Mouse (Mus musculus) liver, embryonic 11.5 days (tissue): ENCODE results near the gene Inpp5e. TPM values are rescaled to one million over a fixed set of nuclear protein-coding genes. Genes with fewer than 3 reads are reported as not detected.
A peak's percentile ranks its signal among the peaks of the same experiment; 100 is the strongest.

Experiments used
- ATAC-seq: fragments of 200-750 bp; cut with Nextera tagmentation; replicated peaks from 2 replicates; pipeline ENCODE4 v1.8.0; 2017; ENCODE audit warnings: moderate number of reproducible peaks, mild to moderate bottlenecking, moderate TSS enrichment, moderate library complexity; ENCODE audit not compliant: low FRiP score
- DNase-seq: peaks from one replicate; pipeline ENCODE4 v3.0.0-alpha.2; 2017; ENCODE audit warnings: low spot score
- H3K27ac ChIP-seq: fragments of 300-500 bp; sonication (generic); 2 replicates; pipeline ENCODE4 v1.5.1; 2014; ENCODE audit warnings: mild to moderate bottlenecking, low read depth, low read length, control low read depth
- H3K27me3 ChIP-seq: fragments of 300-500 bp; sonication (generic); replicated peaks from 2 replicates; pipeline ENCODE4 v1.6.1; 2014; ENCODE audit warnings: low read length, mixed read lengths; ENCODE audit not compliant: control insufficient read depth, insufficient read depth
- H3K36me3 ChIP-seq: fragments of 300-500 bp; sonication (generic); 2 replicates; pipeline ENCODE4 v1.6.1; 2014; ENCODE audit warnings: mild to moderate bottlenecking, low read length, moderate library complexity, mixed read lengths; ENCODE audit not compliant: control insufficient read depth, insufficient read depth
- H3K4me1 ChIP-seq: fragments of 300-500 bp; sonication (generic); replicated peaks from 2 replicates; pipeline ENCODE4 v1.6.1; 2014; ENCODE audit warnings: low read length, mixed read lengths; ENCODE audit not compliant: control insufficient read depth, insufficient read depth
- H3K4me2 ChIP-seq: fragments of 300-500 bp; sonication (generic); 2 replicates; pipeline ENCODE4 v1.6.1; 2014; ENCODE audit warnings: mild to moderate bottlenecking, control low read depth, moderate library complexity
- H3K4me3 ChIP-seq: fragments of 300-500 bp; sonication (generic); 2 replicates; pipeline ENCODE4 v1.5.1; 2014; ENCODE audit warnings: low read depth, low read length, control low read depth
- H3K9ac ChIP-seq: fragments of 300-500 bp; sonication (generic); 2 replicates; pipeline ENCODE4 v1.6.1; 2014; ENCODE audit warnings: low read depth, low read length, control low read depth
- H3K9me3 ChIP-seq: fragments of 300-500 bp; sonication (generic); 2 replicates; pipeline ENCODE4 v1.6.1; 2016; ENCODE audit warnings: low read length, inconsistent platforms, mixed read lengths; ENCODE audit not compliant: control insufficient read depth
- WGBS: fragments of 180-500 bp; shearing (Covaris S2); extraction: QIAGEN DNeasy Blood & Tissue Kit; methylation state at CpG from one replicate; pipeline ENCODE4 v1.1.7; 2014; 5-methylcytosine and 5-hydroxymethylcytosine counted together
- polyA plus RNA-seq: library from polyadenylated mRNA; unstranded; fragments of >200 nt; fragmentation: Nextera tagmentation; extraction: Ambion mirVana; gene quantifications from 2 replicates; pipeline ENCODE4 v1.2.1, GENCODE M21; 2014

Inpp5e gene
- polyA plus RNA-seq, 1 experiment from 2014 or later = 17.7 TPM

GRCm38 (mm10) chr2:26403306-26403705 lies 5.7 kb downstream of the Inpp5e start:
- ATAC-seq = no peak
- H3K4me2 ChIP-seq = no peak overlapping the region
- no peaks in the 10 kb centered on the region for H3K9me3 ChIP-seq
- H3K4me3 ChIP-seq = no peak overlapping the region
- WGBS = 77% methylated on average over 8 of the region's 8 CpGs
- peaks cover 39% of the 10 kb centered on the region for H3K36me3 ChIP-seq
- DNase-seq = no peak
- H3K4me1 ChIP-seq = peaks cover 36% of the 10 kb centered on the region
- H3K27ac ChIP-seq = no peak overlapping the region
- no peaks in the 10 kb centered on the region for H3K27me3 ChIP-seq
- H3K9ac ChIP-seq = no peak overlapping the region

DNA sequence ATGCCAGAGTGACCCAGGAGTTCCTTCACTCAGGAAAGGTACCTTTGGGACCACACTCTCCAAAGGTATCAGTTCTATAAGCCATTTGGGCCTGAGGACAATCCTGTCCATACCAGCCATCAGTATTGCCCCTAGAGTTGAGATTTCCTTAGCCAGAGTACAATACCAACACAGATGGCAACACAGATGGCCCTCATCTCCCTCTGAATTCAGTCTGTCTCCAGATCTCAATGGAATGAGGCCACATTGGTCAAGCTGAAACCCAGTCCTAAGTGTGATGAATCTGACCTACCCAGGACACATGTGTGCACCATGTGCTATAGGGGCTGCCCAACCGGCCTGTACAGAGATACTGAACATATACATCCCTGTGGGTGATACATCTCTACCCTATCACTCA lies 6.7 kb downstream of the Inpp5e start:
- Histone ChIP-seq H3K36me3 (peaks cover 46% of the 10 kb centered on the region), H3K9me3 (no peaks in the 10 kb centered on the region), H3K27ac (no peak overlapping the region), H3K27me3 (no peaks in the 10 kb centered on the region), H3K9ac (no peak overlapping the region), H3K4me2 (no peak overlapping the region), H3K4me1 (peaks cover 26% of the 10 kb centered on the region), H3K4me3 (no peak overlapping the region)
- WGBS = 88% methylated on average over 1 of the region's 1 CpGs
- ATAC-seq (no peak), DNase-seq (no peak)

DNA sequence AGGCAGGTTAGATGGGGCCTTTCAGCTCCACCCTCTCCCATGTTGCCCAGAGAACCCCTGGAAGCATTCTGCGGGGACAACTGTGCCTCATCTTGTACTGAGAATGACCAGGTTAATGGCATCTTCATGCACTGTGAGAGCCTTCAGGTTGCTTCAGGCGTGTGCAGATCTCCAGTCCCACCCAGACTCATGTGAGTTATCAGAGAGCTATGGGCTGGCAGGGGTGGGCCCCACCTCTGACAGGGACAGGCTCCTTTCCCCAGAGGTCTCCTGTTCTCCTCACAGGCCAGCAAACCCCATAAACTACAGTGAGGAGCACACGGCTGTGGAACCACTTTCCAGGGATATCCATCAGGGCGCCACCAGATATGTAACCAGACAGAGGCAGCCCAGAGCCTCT lies 8.0 kb downstream of the Inpp5e start:
- H3K36me3 ChIP-seq = peaks cover 52% of the 10 kb centered on the region
- no peak overlapping the region; the same call in 1 of the 2 replicates for H3K27ac ChIP-seq
- no peaks in the 10 kb centered on the region for H3K27me3 ChIP-seq
- 82% methylated on average over 4 of the region's 4 CpGs for WGBS
- ATAC-seq (peak; percentile 73), DNase-seq (no peak)
- H3K9me3 ChIP-seq = no peaks in the 10 kb centered on the region
- H3K4me1 ChIP-seq = peaks cover 15% of the 10 kb centered on the region
- H3K4me2 ChIP-seq = no peak overlapping the region
- no peak overlapping the region for H3K9ac ChIP-seq
- no peak overlapping the region for H3K4me3 ChIP-seq

- Histone ChIP-seq H3K4me2 (no peak overlapping the region), H3K9me3 (no peaks in the 10 kb centered on the region), H3K27me3 (no peaks in the 10 kb centered on the region), H3K27ac (no peak overlapping the region), H3K4me3 (no peak overlapping the region), H3K4me1 (0 out of 2 replicates have a peak, but pooled peaks cover 8% of the 10 kb centered on the region), H3K9ac (no peak overlapping the region), H3K36me3 (peaks cover 52% of the 10 kb centered on the region)
- DNase-seq (no peak), ATAC-seq (0 out of 2 replicates have a peak, but pooled peaks have one; percentile 9)
- 89% methylated on average over 5 of the region's 5 CpGs for WGBS
Observed at GRCm38 (mm10) chr2:26400296-26400695, 8.7 kb downstream of the Inpp5e start.

DNA sequence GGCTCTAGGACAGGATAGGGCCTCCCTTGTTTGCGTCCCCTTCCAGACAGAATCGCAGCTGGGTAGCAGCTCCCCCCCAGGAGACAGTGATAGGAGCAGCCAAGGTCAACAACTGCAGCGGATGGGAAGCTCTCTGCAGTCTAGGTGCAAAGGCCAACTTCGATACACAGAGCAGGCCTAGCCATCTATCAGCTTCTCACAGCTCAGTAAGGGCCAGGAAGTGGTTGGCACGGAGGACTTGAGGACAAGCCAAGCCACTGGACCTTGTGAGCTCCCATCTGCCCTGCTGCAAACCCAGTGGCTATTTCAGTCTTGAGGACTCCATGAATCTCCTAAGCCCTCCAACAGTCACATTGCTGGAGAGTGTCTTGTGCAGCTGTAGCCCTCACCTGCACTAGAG lies 9.4 kb downstream of the Inpp5e start:
- H3K9ac ChIP-seq = no peak overlapping the region
- 0 out of 2 replicates have a peak, but pooled peaks cover 8% of the 10 kb centered on the region for H3K4me1 ChIP-seq
- H3K4me2 ChIP-seq = no peak overlapping the region
- H3K27ac ChIP-seq = no peak overlapping the region
- DNase-seq = no peak
- H3K9me3 ChIP-seq = no peaks in the 10 kb centered on the region
- no peak overlapping the region for H3K4me3 ChIP-seq
- no peaks in the 10 kb centered on the region for H3K27me3 ChIP-seq
- H3K36me3 ChIP-seq = peaks cover 58% of the 10 kb centered on the region
- WGBS = 70% methylated on average over 5 of the region's 5 CpGs
- ATAC-seq = peak; percentile 25; the same call in 1 of the 2 replicates

DNA sequence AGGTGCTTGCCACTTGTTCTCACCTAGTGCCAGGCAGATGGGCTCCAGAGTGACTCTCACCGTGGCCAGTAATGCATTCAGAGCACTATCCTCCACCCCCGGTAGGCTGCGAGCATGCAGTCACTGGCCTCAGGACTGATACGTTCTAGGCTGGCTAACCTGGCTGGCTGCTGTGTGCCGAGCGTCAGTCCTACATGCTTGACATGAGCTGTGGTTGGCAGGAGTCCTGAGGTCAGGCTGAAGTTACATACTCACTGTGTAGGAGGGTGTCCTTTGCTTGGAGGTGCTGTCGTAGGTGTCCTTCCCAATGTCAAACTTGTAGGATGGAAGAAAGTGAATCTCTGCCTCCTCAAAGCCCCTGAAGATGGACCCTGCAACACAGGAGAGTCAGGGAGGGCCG lies 10.0 kb downstream of the Inpp5e start:
- WGBS = 87% methylated on average over 8 of the region's 8 CpGs

DNA sequence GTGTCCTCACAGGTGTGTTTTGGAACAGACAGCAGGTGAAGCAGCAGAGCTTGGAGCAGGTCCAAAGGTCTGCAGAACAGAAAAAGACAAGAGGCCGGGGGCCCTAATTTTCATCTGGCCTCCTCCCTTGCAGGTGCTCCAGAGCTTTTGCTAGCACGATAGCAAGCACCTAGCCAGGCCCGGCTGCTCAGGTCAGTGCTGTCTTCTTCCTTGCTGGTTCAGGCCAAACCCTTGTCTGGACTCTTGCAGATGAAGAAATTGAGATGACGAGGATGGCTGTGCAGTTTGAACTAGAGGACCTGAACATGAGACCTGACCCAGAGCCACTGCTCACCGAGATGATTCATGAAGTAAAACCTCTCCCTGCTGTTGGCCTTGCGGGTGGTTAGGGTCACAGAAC lies 17.4 kb downstream of the Inpp5e start:
- no peak overlapping the region for H3K27ac ChIP-seq
- ATAC-seq (no peak), DNase-seq (no peak)
- H3K4me2 ChIP-seq = no peak overlapping the region
- H3K36me3 ChIP-seq = peaks cover 66% of the 10 kb centered on the region
- H3K4me1 ChIP-seq = peaks cover 14% of the 10 kb centered on the region
- no peaks in the 10 kb centered on the region for H3K9me3 ChIP-seq
- H3K9ac ChIP-seq = no peak overlapping the region
- no peaks in the 10 kb centered on the region for H3K27me3 ChIP-seq
- no peak overlapping the region for H3K4me3 ChIP-seq
- WGBS = 87% methylated on average over 6 of the region's 6 CpGs

More for the DNA sequence above, 10.0 kb downstream of the Inpp5e start:
- Histone ChIP-seq H3K4me3 (no peak overlapping the region), H3K36me3 (peaks cover 63% of the 10 kb centered on the region), H3K4me1 (0 out of 2 replicates have a peak, but pooled peaks cover 8% of the 10 kb centered on the region), H3K4me2 (no peak overlapping the region), H3K9ac (no peak overlapping the region), H3K27me3 (no peaks in the 10 kb centered on the region), H3K9me3 (no peaks in the 10 kb centered on the region), H3K27ac (no peak overlapping the region)
- DNase-seq = no peak
- ATAC-seq = no peak

- Histone ChIP-seq H3K27ac (no peak overlapping the region), H3K4me1 (peaks cover 14% of the 10 kb centered on the region), H3K4me2 (peak overlapping the region; percentile 1; the same call in 1 of the 2 replicates), H3K9ac (no peak overlapping the region), H3K4me3 (0 out of 2 replicates have a peak overlapping the region, but pooled peaks have one; percentile 1), H3K27me3 (no peaks in the 10 kb centered on the region), H3K36me3 (peaks cover 64% of the 10 kb centered on the region), H3K9me3 (no peaks in the 10 kb centered on the region)
- DNase-seq (no peak), ATAC-seq (no peak)
- WGBS = 72% methylated on average over 3 of the region's 3 CpGs
Observed at GRCm38 (mm10) chr2:26390954-26391353, 18.0 kb downstream of the Inpp5e start.

GRCm38 (mm10) chr2:26389154-26389690 lies 19.8 kb downstream of the Inpp5e start, which contains the start of the genes Entr1 and Pmpca:
Gene Entr1, minus strand, starts transcription at chr2:26389316.
Gene Pmpca, plus strand, starts transcription at chr2:26389339.
- WGBS = under 1% methylated on average over 60 of the region's 60 CpGs

More at GRCm38 (mm10) chr2:26389154-26389690, 19.8 kb downstream of the Inpp5e start, which contains the start of the genes Entr1 and Pmpca:
- Histone ChIP-seq H3K27me3 (no peaks in the 10 kb centered on the region), H3K4me2 (peak within 1 kb of the TSS; percentile 72), H3K9ac (peak within 1 kb of the TSS; percentile 94), H3K27ac (peak within 1 kb of the TSS; percentile 40), H3K36me3 (peaks cover 61% of the 10 kb centered on the region), H3K9me3 (no peaks in the 10 kb centered on the region), H3K4me1 (peaks cover 14% of the 10 kb centered on the region), H3K4me3 (peak within 1 kb of the TSS; percentile 87)
- DNase-seq (peak; percentile 88), ATAC-seq (peak; percentile 91)
